Mouse (Mus musculus) ES-Bruce4 (cell line): ENCODE data around the gene Mex3a.

Source experiments
- CTCF ChIP-seq: IDR thresholded peaks from one replicate; pipeline ENCODE4 v1.8.1; 2011; ENCODE audit warnings: low read depth, low read length
- EP300 ChIP-seq: IDR thresholded peaks from 2 replicates; pipeline ENCODE4 v1.6.1; 2011; ENCODE audit warnings: low read depth, low read length; ENCODE audit not compliant: insufficient read depth

DNA sequence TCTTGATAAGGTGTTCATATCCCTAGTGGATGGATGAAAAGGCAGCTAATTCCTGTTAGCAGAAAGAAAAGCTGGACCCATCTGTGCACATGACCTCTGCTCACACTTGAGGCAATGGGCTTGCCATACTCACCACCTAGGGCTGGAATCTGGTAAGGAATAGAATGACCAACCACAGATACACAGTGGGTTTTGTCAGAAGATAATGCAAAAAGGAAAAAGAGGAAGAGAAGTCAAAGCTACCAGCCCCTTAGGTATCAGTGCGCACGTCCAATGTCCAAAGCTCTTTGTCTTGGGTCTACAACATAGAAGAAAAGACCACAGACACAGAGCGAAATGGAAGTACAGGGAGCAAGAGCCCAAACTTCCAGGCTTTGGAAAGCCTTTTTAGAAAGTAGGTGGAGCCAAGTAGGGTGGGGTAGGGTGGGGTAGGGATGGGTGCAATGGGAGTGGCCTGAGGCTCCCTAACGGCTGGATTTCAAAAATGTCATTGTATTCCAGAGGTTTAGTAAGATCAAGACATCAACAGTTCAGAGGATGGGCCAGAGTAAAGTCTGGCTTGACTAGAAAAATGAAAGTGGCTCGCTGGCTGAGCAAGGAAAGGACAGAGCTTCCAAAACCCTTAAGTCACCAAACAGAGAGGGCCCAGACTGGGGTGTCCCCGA is 30.7 kb upstream of the Mex3a start:
- no peak for TF ChIP-seq EP300
- no peak for TF ChIP-seq CTCF
